Mouse (Mus musculus) skeletal muscle tissue, postnatal 0 days (tissue): Measurements from ENCODE around the gene Nr4a1. TPM values are rescaled to one million over a fixed set of nuclear protein-coding genes. Genes with fewer than 3 reads are reported as not detected.

Experiments used
- polyA plus RNA-seq: library from polyadenylated mRNA; unstranded; fragments of >200 nt; fragmentation: Nextera tagmentation; extraction: Ambion mirVana; gene quantifications from 2 replicates; pipeline ENCODE4 v1.2.1, GENCODE M21; 2015

Nr4a1 gene
- 23.0 and 31.2 TPM in 2 replicates for polyA plus RNA-seq

GRCm38 (mm10) chr15:101253886-101254795 lies at the start of gene Nr4a1:
Gene Nr4a1, plus strand, starts transcription at chr15:101254269.

GRCm38 (mm10) chr15:101224006-101224906 lies 29.8 kb upstream of the Nr4a1 start, which contains the start of gene Grasp:
Gene Grasp, plus strand, starts transcription at chr15:101224188.

DNA sequence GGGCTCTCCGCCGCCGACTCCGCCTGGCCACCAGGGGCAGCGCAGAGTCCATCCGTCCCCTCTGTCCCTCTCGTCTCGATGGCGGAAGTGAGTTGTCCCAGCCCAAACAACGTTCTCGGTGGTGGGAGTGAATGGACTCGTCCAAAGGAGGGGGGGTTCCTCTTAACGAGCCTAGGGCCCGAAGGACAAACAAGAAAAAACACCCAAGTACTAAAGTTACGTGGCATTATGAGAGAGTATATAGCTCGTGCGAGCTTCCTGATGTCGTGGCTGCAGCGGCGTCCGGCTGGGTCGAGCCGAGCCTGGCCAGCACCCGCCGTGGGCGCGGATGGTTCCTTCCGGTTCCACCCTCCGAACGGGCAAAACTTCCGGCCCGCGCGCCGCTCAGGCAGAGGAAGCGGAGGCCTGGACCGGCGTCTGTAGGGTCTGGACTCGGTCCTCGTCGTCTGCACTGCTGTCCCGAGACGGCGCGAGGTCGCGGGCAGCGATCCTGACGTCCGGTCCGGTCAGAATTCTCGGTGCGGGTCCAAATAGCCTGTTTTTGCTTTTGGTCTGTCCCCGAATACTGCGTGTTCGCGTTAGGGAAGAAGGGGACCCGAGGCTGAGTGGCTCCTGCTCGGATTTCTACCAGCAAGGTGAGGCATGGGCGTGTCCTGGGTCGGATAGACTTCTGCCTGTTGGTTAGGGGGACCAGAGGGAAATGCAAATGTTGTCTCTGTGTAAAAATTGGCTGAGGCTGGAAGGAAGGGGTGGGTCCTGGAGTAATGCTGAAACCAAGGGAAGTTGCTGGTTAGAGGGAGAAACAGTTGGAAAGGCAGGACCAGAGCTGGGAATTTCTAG lies 30.1 kb downstream of the Nr4a1 start, which contains the start of gene Atg101:
Atg101 (plus strand) TSS at position 362 of the 840 bp plus-strand sequence.

GRCm38 (mm10) chr15:101293025-101293621 lies 39.1 kb downstream of the Nr4a1 start, which contains the start of gene 6030408B16Rik:
Gene 6030408B16Rik, plus strand, starts transcription at chr15:101293212.

Other genes starting within 250 kb of the Nr4a1 start
- 0.29 TPM in 1 of 2 replicates, not detected in the other for gene Gm47841, start 206.9 kb upstream of the Nr4a1 start, polyA plus RNA-seq
- gene Fignl2, start 175.7 kb upstream of the Nr4a1 start, polyA plus RNA-seq, result 0.11 and 0.17 TPM in 2 replicates
- not detected in 2 replicates for gene Ankrd33, start 138.5 kb upstream of the Nr4a1 start, polyA plus RNA-seq
- gene Acvrl1, start 125.7 kb upstream of the Nr4a1 start, polyA plus RNA-seq, result 13.5 and 15.6 TPM in 2 replicates
- gene Acvr1b, start 80.2 kb upstream of the Nr4a1 start, polyA plus RNA-seq, result 2.9 and 3.0 TPM in 2 replicates
- gene Grasp, start 30.1 kb upstream of the Nr4a1 start, polyA plus RNA-seq, result 4.2 and 4.8 TPM in 2 replicates
- gene Atg101, start 30.0 kb downstream of the Nr4a1 start, polyA plus RNA-seq, result 47.9 and 48.0 TPM in 2 replicates
- 0.65 and 0.87 TPM in 2 replicates for gene 6030408B16Rik, start 38.9 kb downstream of the Nr4a1 start, polyA plus RNA-seq
- gene Krt80, start 115.9 kb downstream of the Nr4a1 start, polyA plus RNA-seq, result 2.1 and 3.3 TPM in 2 replicates
- gene Krt7, start 156.8 kb downstream of the Nr4a1 start, polyA plus RNA-seq, result 0.15 and 0.24 TPM in 2 replicates
- 0.05 TPM in 1 of 2 replicates, not detected in the other for gene Krt87, start 184.5 kb downstream of the Nr4a1 start, polyA plus RNA-seq
- not detected in 2 replicates for gene Krt88, start 193.5 kb downstream of the Nr4a1 start, polyA plus RNA-seq
- gene Krt81, start 209.5 kb downstream of the Nr4a1 start, polyA plus RNA-seq, result not detected in 2 replicates
- not detected in 2 replicates for gene Krt86, start 219.2 kb downstream of the Nr4a1 start, polyA plus RNA-seq
- not detected in 2 replicates for gene Krt83, start 237.2 kb downstream of the Nr4a1 start, polyA plus RNA-seq